Mouse (Mus musculus): ENCODE results near the gene Tuba1b. TPM values are rescaled to one million over a fixed set of nuclear protein-coding genes. Genes with fewer than 3 reads are reported as not detected.

The Tuba1b gene
- total and polyA plus RNA-seq, 2 experiments from 2014 or later, result 611 to 2,330 TPM

GRCm38 (mm10) chr15:98969372-98970101, 35.2 kb upstream of the Tuba1b start:
- H3K9ac ChIP-seq (replicated peaks; ENCODE audit: low read depth, low read length), result no peak overlapping the region
- no peak overlapping the region; the same call in 1 of the 2 replicates for H3K4me3 ChIP-seq (ENCODE audit: low read depth, low read length)

DNA sequence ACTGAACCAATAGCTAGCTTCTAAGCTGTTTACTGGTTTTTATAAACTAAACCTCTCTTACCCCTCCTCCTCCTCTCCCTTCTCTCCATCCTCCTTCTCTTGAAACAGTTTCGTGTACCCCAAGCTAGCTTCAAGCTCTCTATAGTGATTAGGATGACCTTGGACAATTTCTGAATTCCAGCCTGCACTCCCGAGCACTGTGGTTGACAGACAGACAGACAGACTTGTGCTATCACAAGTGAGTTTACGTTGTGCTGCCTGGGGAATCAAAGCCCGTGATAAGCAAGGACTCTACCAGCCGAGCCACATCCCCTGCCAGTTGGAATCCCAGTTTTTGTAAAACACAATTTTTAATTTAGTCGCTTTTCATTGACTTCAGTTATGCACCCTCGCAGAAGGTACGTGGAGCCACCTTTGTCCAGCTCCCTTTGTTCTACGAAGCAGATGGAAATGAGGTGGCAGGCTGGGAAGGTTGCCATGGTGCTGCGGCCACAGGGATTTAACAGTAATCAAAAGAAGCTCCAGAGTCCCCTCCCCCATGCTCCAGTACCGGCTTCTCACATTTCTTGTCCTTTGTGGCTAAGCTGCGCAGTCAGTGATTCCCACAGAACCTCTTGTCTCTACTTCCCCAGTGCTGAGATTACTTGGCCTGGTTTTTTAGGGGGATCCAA, 34.5 kb upstream of the Tuba1b start:
- H3K4me1 ChIP-seq (ENCODE audit: control insufficient read depth, insufficient read depth), result peaks cover 14% of the 10 kb centered on the region; the same call in 1 of the 2 replicates
- peak overlapping the region; percentile 8; the same call in 1 of the 2 replicates for H3K4me2 ChIP-seq (ENCODE audit: low read depth, low read length)
- H3K9me3 ChIP-seq (replicated peaks; ENCODE audit: control insufficient read depth, low read length), result no peaks in the 10 kb centered on the region
- no peak overlapping the region for H3K9ac ChIP-seq (replicated peaks; ENCODE audit: low read depth, low read length)
- no peaks in the 10 kb centered on the region for H3K27me3 ChIP-seq (ENCODE audit: control insufficient read depth, insufficient read depth, low read length)
- no peaks in the 10 kb centered on the region for H3K36me3 ChIP-seq (replicated peaks; ENCODE audit: control insufficient read depth, insufficient read depth, low read length)
- DNase-seq (ENCODE audit: low spot score), result peak; percentile 76
- no peak for TF ChIP-seq CTCF (IDR thresholded peaks at IDR 0.05; ENCODE audit: low read depth)
- no peak for TF ChIP-seq EP300 (IDR thresholded peaks at IDR 0.05; ENCODE audit: low read depth)
- ATAC-seq (ENCODE audit: insufficient read depth, low read depth), result no peak
- WGBS, result 15% methylated on average over 12 of the region's 12 CpGs
- peak overlapping the region; percentile 24; the same call in 1 of the 2 replicates for H3K27ac ChIP-seq (ENCODE audit: low read depth)
- no peak overlapping the region; the same call in 1 of the 2 replicates for H3K4me3 ChIP-seq (ENCODE audit: low read depth, low read length)

More at GRCm38 (mm10) chr15:98969372-98970101, 35.2 kb upstream of the Tuba1b start:
- peak overlapping the region; percentile 24 for H3K27ac ChIP-seq (ENCODE audit: low read depth)
- H3K4me2 ChIP-seq (ENCODE audit: low read depth, low read length), result no peak overlapping the region; the same call in 1 of the 2 replicates
- WGBS, result 32% methylated on average over 16 of the region's 16 CpGs
- TF ChIP-seq EP300 (IDR thresholded peaks at IDR 0.05; ENCODE audit: low read depth) (no peak), CTCF (IDR thresholded peaks at IDR 0.05; ENCODE audit: low read depth) (no peak)
- peaks cover 14% of the 10 kb centered on the region; the same call in 1 of the 2 replicates for H3K4me1 ChIP-seq (ENCODE audit: control insufficient read depth, insufficient read depth)
- DNase-seq (ENCODE audit: low spot score), result no peak
- no peaks in the 10 kb centered on the region for H3K27me3 ChIP-seq (ENCODE audit: control insufficient read depth, insufficient read depth, low read length)
- H3K9me3 ChIP-seq (replicated peaks; ENCODE audit: control insufficient read depth, low read length), result no peaks in the 10 kb centered on the region
- H3K36me3 ChIP-seq (replicated peaks; ENCODE audit: control insufficient read depth, insufficient read depth, low read length), result no peaks in the 10 kb centered on the region
- no peak for ATAC-seq (ENCODE audit: insufficient read depth, low read depth)

DNA sequence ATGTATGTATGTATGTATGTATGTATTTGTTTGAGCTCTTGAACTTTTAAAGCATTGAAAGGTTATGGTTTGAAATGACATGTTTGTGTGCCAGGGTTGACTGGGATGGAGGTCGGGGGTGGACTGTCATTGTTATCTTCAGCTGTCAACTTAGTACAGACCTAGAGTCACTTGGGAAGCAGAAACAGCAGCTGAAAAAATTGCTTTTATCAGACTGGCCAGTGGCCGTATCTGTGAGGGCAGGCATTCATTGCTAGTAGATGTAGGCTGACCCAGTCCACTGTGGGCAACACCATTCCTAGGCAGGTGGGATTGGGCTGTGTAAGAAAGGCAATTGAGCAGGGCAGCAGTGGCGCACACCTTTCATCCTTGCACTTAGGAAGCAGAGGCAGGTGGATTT, 25.2 kb upstream of the Tuba1b start:
- no peaks in the 10 kb centered on the region for H3K27me3 ChIP-seq (ENCODE audit: control insufficient read depth, insufficient read depth, low read length)
- H3K9ac ChIP-seq (replicated peaks; ENCODE audit: low read depth, low read length), result no peak overlapping the region
- no peaks in the 10 kb centered on the region for H3K4me1 ChIP-seq (ENCODE audit: control insufficient read depth, insufficient read depth)
- H3K36me3 ChIP-seq (replicated peaks; ENCODE audit: control insufficient read depth, insufficient read depth, low read length), result no peaks in the 10 kb centered on the region
- DNase-seq (ENCODE audit: low spot score), result no peak
- no peak overlapping the region for H3K27ac ChIP-seq (ENCODE audit: low read depth)
- no peak for TF ChIP-seq CTCF (IDR thresholded peaks at IDR 0.05; ENCODE audit: low read depth)
- TF ChIP-seq EP300 (IDR thresholded peaks at IDR 0.05; ENCODE audit: low read depth), result no peak
- no peaks in the 10 kb centered on the region for H3K9me3 ChIP-seq (replicated peaks; ENCODE audit: control insufficient read depth, low read length)
- ATAC-seq (ENCODE audit: insufficient read depth, low read depth), result no peak
- H3K4me2 ChIP-seq (ENCODE audit: low read depth, low read length), result no peak overlapping the region
- H3K4me3 ChIP-seq (ENCODE audit: low read depth, low read length), result no peak overlapping the region
- WGBS, result 43% methylated on average over 3 of the region's 3 CpGs

DNA sequence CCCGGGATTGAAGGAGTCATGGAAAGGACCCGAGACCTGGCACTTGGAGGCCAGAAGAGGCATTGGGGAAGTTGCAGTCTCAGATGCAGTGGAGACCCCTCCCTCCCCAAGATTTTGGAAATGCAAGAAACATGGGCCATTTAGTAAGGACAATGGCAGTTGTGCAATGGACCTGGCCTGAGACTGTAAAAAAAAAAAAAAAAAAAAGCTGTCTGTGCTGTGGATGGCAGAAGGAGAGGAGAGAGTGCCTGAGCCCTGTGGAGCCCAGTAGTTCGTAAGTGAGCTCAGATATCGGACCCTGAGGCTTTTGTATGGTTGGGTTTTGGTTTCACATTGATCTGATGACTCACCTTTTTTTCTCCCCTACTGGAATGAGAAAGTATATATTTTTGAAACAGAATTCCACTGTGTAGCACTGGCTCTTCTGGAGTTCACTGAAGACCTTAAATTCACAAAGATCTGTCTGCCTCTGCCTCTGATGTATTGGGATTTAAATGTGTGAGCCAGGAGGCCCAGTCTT, 24.6 kb upstream of the Tuba1b start:
- H3K4me2 ChIP-seq (ENCODE audit: low read depth, low read length), result no peak overlapping the region
- no peaks in the 10 kb centered on the region for H3K27me3 ChIP-seq (ENCODE audit: control insufficient read depth, insufficient read depth, low read length)
- H3K9ac ChIP-seq (replicated peaks; ENCODE audit: low read depth, low read length), result no peak overlapping the region
- TF ChIP-seq EP300 (IDR thresholded peaks at IDR 0.05; ENCODE audit: low read depth), result no peak
- no peak for TF ChIP-seq CTCF (IDR thresholded peaks at IDR 0.05; ENCODE audit: low read depth)
- 87% methylated on average over 4 of the region's 4 CpGs for WGBS
- H3K9me3 ChIP-seq (replicated peaks; ENCODE audit: control insufficient read depth, low read length), result no peaks in the 10 kb centered on the region
- DNase-seq (ENCODE audit: low spot score) (no peak), ATAC-seq (ENCODE audit: insufficient read depth, low read depth) (no peak)
- no peaks in the 10 kb centered on the region for H3K36me3 ChIP-seq (replicated peaks; ENCODE audit: control insufficient read depth, insufficient read depth, low read length)
- H3K27ac ChIP-seq (ENCODE audit: low read depth), result no peak overlapping the region
- no peaks in the 10 kb centered on the region for H3K4me1 ChIP-seq (ENCODE audit: control insufficient read depth, insufficient read depth)
- no peak overlapping the region for H3K4me3 ChIP-seq (ENCODE audit: low read depth, low read length)

- WGBS, result 82% methylated on average over 5 of the region's 5 CpGs
- H3K27me3 ChIP-seq (ENCODE audit: control insufficient read depth, insufficient read depth, low read length), result no peaks in the 10 kb centered on the region
- DNase-seq (ENCODE audit: low spot score) (no peak), ATAC-seq (ENCODE audit: insufficient read depth, low read depth) (no peak)
- no peaks in the 10 kb centered on the region for H3K9me3 ChIP-seq (replicated peaks; ENCODE audit: control insufficient read depth, low read length)
- no peak for TF ChIP-seq EP300 (IDR thresholded peaks at IDR 0.05; ENCODE audit: low read depth)
- TF ChIP-seq CTCF (IDR thresholded peaks at IDR 0.05; ENCODE audit: low read depth), result no peak
- H3K4me3 ChIP-seq (ENCODE audit: low read depth, low read length), result no peak overlapping the region
- no peak overlapping the region for H3K4me2 ChIP-seq (ENCODE audit: low read depth, low read length)
- no peaks in the 10 kb centered on the region for H3K4me1 ChIP-seq (ENCODE audit: control insufficient read depth, insufficient read depth)
- H3K27ac ChIP-seq (ENCODE audit: low read depth), result no peak overlapping the region
- no peak overlapping the region for H3K9ac ChIP-seq (replicated peaks; ENCODE audit: low read depth, low read length)
- no peaks in the 10 kb centered on the region for H3K36me3 ChIP-seq (replicated peaks; ENCODE audit: control insufficient read depth, insufficient read depth, low read length)
Observed at GRCm38 (mm10) chr15:98957475-98957874, 23.1 kb upstream of the Tuba1b start.

Data from heart, postnatal 0 days (tissue).